Mouse (Mus musculus): ENCODE data around the gene Cdh12. TPM values are rescaled to one million over a fixed set of nuclear protein-coding genes. Genes with fewer than 3 reads are reported as not detected.

Gene Cdh12
- polyA plus RNA-seq, 1 experiment from 2014 or later = 0.78 TPM

DNA sequence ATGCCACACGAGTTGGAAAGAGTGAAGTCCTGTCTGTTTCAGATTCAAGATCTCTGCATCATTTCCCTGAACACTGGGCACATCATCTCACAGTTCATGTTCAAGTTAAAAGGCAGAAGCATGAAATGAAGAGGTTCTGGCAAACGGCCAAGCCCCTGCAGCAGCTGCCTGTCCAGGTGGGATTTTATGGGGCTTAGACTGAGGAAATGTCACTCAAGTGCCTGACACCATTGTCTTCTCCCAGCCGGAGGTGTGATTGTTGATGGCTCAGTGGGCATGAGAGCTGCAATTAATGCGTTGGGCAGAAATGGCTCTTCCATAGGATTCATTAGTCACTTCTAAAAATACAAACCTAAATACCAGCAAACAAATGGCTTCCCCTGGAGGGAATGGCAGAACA, 347.9 kb downstream of the Cdh12 start:
- DNase-seq (ENCODE audit: low spot score) = no peak
- Histone ChIP-seq H3K27me3 (ENCODE audit: insufficient read depth, poor library complexity, severe bottlenecking) (no peaks in the 10 kb centered on the region), H3K27ac (no peak overlapping the region), H3K4me3 (no peak overlapping the region), H3K4me1 (replicated peaks) (no peaks in the 10 kb centered on the region), H3K9me3 (no peaks in the 10 kb centered on the region), H3K36me3 (no peaks in the 10 kb centered on the region)
- WGBS = 50% methylated on average over 4 of the region's 4 CpGs

DNA sequence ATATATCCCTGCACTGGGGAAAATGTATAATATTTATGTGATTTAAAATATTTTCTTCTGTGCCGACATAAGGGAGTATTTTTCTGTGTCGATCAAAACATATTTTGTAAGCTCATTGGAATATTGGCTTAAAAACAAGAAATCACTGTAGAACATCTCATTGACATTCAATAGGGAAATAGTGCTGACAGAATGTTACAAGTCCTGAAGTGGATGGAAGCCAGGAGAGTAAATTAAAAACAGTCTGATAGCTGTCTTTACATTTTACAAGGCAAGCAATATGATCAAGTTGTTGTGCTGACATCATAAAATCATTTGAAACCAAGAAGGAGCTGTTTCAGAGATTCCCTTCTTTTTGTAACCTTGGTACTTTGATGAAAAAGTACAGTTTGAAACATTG, 349.5 kb downstream of the Cdh12 start:
- H3K4me1 ChIP-seq (replicated peaks) = no peaks in the 10 kb centered on the region
- no peak overlapping the region for H3K4me3 ChIP-seq
- no peaks in the 10 kb centered on the region for H3K9me3 ChIP-seq
- H3K27me3 ChIP-seq (ENCODE audit: insufficient read depth, poor library complexity, severe bottlenecking) = no peaks in the 10 kb centered on the region
- DNase-seq (ENCODE audit: low spot score) = no peak
- 91% methylated on average over 2 of the region's 2 CpGs for WGBS
- H3K27ac ChIP-seq = no peak overlapping the region
- no peaks in the 10 kb centered on the region for H3K36me3 ChIP-seq

DNA sequence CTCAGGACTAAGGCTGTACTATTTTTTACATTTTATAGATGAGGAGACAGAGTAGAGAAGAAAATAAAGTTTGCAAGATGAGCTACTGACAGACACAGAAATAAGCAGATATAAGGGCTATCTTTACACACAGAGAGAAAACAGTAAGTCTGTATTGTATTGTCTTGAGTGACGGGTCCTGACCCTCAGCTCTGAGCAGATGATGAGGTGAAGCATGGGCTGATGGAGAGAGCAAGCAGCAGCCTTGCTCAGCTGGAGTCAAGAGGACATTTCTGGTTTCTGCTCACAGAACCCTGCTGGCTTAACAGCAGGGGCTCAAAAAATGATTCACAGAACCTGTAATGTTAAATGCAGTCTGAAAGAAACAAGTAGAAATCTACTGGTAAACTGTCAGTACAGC, 386.8 kb downstream of the Cdh12 start:
- 52% methylated on average over 1 of the region's 1 CpGs for WGBS
- Histone ChIP-seq H3K4me3 (no peak overlapping the region), H3K4me1 (replicated peaks) (no peaks in the 10 kb centered on the region), H3K36me3 (no peaks in the 10 kb centered on the region), H3K27me3 (ENCODE audit: insufficient read depth, poor library complexity, severe bottlenecking) (no peaks in the 10 kb centered on the region), H3K9me3 (no peaks in the 10 kb centered on the region), H3K27ac (no peak overlapping the region)
- peak; percentile 3 for DNase-seq (ENCODE audit: low spot score)

DNA sequence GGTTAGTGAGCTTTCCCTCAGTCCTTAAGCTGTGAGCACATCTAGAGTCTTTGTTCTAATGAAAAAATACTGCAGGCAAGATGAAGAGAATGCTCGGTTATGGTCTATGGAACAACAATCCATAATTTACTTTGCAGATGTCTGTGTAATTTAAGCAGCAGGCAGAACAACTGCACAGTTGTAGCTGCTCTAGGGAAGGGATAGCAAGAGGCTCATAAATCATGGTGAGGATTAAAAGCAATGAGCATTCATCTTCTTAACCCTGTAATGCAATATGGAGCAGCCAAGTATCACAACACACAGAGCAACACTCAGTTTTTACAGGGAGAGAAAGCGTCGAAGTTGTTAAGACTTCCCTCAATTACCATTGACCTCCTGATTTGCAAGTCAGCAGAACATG, 387.9 kb downstream of the Cdh12 start:
- WGBS = 73% methylated on average over 3 of the region's 3 CpGs
- no peak overlapping the region for H3K4me3 ChIP-seq
- H3K27me3 ChIP-seq (ENCODE audit: insufficient read depth, poor library complexity, severe bottlenecking) = no peaks in the 10 kb centered on the region
- no peaks in the 10 kb centered on the region for H3K4me1 ChIP-seq (replicated peaks)
- H3K36me3 ChIP-seq = no peaks in the 10 kb centered on the region
- no peak for DNase-seq (ENCODE audit: low spot score)
- no peaks in the 10 kb centered on the region for H3K9me3 ChIP-seq
- no peak overlapping the region for H3K27ac ChIP-seq

DNA sequence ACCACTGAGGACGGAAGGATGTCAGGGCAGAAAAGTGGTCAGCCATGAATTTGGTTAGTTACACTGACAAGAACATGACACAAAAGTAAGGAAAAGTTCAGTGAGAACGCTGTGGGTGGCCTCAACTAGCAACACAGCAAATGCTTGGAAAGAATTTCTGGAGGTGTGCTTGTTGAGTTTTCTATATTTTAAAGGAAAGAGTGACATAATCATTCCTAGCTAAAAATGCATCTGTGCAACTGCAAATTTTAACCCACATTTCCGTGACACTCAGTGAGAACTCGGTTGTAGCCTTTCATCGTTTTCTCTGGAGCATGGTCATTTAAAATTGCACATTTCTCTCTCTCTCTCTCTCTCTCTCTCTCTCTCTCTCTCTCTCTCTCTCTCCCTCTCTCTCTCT, 392.4 kb downstream of the Cdh12 start:
- no peaks in the 10 kb centered on the region for H3K9me3 ChIP-seq
- H3K27ac ChIP-seq = no peak overlapping the region
- no peak for DNase-seq (ENCODE audit: low spot score)
- no peak overlapping the region for H3K4me3 ChIP-seq
- no peaks in the 10 kb centered on the region for H3K27me3 ChIP-seq (ENCODE audit: insufficient read depth, poor library complexity, severe bottlenecking)
- no peaks in the 10 kb centered on the region for H3K4me1 ChIP-seq (replicated peaks)
- WGBS = 94% methylated on average over 5 of the region's 5 CpGs
- no peaks in the 10 kb centered on the region for H3K36me3 ChIP-seq

DNA sequence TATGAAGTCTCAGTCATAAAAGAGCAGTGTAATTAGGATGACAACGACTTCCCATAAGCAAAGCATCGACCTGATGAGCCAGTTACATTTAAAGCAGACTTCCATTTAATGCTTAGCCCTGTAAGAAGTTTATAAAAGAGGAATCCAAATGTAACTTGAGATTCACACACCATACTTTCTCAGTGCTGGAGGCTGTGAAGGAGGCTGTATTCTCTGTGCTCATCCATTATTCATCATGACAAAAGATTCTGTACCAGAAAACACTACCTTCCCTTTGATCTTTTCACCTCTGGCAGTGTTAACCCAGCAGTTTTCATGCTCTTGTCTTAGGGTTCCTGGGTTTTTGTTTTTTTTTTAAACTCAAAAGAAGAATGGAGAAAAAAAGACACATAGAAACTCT, 414.0 kb downstream of the Cdh12 start:
- H3K4me3 ChIP-seq = no peak overlapping the region
- WGBS = 65% methylated on average over 2 of the region's 2 CpGs
- no peaks in the 10 kb centered on the region for H3K36me3 ChIP-seq
- DNase-seq (ENCODE audit: low spot score) = no peak
- no peak overlapping the region for H3K27ac ChIP-seq
- H3K27me3 ChIP-seq (ENCODE audit: insufficient read depth, poor library complexity, severe bottlenecking) = no peaks in the 10 kb centered on the region
- H3K4me1 ChIP-seq (replicated peaks) = no peaks in the 10 kb centered on the region
- no peaks in the 10 kb centered on the region for H3K9me3 ChIP-seq

DNA sequence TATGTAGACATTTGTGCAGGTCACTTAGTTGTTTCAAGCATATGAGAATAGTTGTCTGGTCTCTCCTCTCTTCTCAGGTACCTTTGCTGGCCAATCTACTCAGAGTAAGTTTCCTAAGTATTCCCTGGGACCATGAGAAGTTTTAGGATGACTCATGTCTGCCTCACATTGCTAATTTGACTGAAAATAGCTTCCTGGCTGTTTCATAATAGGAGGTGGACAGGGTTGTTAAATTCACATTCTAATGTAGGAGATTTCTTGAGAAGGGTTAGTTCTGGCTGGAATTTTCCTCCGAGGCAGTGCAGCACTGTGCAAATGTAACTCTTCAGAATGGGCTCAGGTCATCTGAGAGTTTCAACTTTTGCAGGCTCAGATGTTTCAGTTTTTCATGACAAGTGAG, 423.5 kb downstream of the Cdh12 start:
- no peak for DNase-seq (ENCODE audit: low spot score)
- WGBS = 78% methylated on average over 1 of the region's 1 CpGs
- Histone ChIP-seq H3K27me3 (ENCODE audit: insufficient read depth, poor library complexity, severe bottlenecking) (no peaks in the 10 kb centered on the region), H3K9me3 (no peaks in the 10 kb centered on the region), H3K4me1 (replicated peaks) (no peaks in the 10 kb centered on the region), H3K36me3 (no peaks in the 10 kb centered on the region), H3K27ac (no peak overlapping the region), H3K4me3 (no peak overlapping the region)

DNA sequence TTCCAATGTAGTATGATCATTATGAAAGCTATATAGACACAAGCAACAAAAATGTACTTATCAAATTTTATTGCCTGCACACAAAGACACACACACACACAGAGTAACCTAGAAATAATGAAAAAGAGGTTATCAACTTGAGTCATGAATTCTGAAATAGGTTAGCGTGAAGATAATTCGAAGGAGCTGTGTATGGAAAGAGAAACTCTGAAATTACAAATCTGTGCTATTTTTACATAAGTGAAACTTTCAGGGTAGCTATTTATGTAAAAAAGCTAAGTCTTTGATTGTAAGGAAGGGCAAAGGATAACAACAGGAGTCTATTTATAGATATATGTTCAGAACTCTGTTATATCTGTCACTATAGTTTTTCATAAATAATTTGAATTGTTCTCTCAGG, 427.9 kb downstream of the Cdh12 start:
- Histone ChIP-seq H3K4me1 (replicated peaks) (no peaks in the 10 kb centered on the region), H3K4me3 (no peak overlapping the region), H3K27me3 (ENCODE audit: insufficient read depth, poor library complexity, severe bottlenecking) (no peaks in the 10 kb centered on the region), H3K36me3 (no peaks in the 10 kb centered on the region), H3K9me3 (no peaks in the 10 kb centered on the region), H3K27ac (no peak overlapping the region)
- DNase-seq (ENCODE audit: low spot score) = no peak
- 94% methylated on average over 2 of the region's 2 CpGs for WGBS

DNA sequence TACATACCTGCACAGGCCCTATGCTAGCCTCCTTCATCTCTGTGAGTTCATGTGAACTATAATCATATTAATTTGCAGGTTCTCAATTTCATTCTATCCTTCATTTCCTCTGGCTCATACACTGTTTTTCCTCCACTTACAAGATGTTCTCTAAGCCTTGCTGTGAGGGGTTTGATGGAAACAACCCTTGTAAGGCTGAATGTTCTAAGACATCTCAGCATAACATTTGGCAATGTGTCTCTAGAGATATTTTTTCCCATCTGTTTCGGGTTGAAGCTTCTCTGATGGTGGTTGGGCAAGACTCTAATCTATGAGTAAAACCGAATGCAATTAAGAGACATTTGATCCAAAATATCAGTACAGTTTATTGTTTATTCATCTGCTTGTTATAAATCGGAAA, 444.4 kb downstream of the Cdh12 start:
- Histone ChIP-seq H3K36me3 (no peaks in the 10 kb centered on the region), H3K4me1 (replicated peaks) (no peaks in the 10 kb centered on the region), H3K27me3 (ENCODE audit: insufficient read depth, poor library complexity, severe bottlenecking) (no peaks in the 10 kb centered on the region), H3K9me3 (no peaks in the 10 kb centered on the region), H3K27ac (no peak overlapping the region), H3K4me3 (no peak overlapping the region)
- WGBS = 86% methylated on average over 3 of the region's 3 CpGs
- no peak for DNase-seq (ENCODE audit: low spot score)

DNA sequence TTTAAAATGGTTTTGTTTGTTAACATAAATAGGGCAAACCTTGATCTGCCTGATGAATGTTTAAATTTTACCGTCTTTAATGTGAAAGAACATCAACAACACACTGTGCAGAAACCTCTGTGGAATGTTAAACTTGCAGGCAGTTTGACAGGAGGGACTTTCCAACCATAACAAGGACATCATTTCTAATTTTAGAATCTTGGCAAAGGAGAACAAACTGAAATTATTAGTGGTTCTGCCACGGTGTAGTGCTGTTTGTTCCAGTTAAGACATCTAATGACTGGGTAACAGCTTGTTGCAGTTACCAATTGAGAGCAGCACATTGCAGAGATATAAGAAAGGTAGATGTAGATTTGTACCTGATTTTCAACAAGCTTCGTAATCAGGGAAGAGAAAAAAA, 453.5 kb downstream of the Cdh12 start:
- H3K36me3 ChIP-seq = no peaks in the 10 kb centered on the region
- H3K4me1 ChIP-seq (replicated peaks) = no peaks in the 10 kb centered on the region
- H3K27ac ChIP-seq = no peak overlapping the region
- DNase-seq (ENCODE audit: low spot score) = no peak
- no peaks in the 10 kb centered on the region for H3K9me3 ChIP-seq
- no peaks in the 10 kb centered on the region for H3K27me3 ChIP-seq (ENCODE audit: insufficient read depth, poor library complexity, severe bottlenecking)
- H3K4me3 ChIP-seq = no peak overlapping the region
- 84% methylated on average over 3 of the region's 3 CpGs for WGBS

DNA sequence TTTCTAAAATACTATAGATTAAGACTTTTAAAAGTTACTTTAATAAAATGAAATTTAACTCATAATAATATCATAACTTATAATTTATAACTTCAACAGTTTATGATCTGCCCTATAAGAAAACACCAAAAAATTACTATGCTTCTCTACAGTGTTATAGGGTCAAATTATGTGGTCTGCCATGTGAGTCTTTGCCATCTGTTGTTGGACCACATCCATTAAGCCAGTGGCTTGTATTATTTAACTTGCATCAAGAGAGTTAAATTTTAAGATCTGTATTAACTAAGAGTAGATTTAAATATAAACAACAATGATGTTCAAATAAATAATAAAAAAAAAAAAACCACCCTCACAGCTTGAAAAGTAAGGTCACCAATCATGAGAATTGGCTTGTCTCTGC, 479.2 kb downstream of the Cdh12 start:
- no peaks in the 10 kb centered on the region for H3K4me1 ChIP-seq (replicated peaks)
- H3K9me3 ChIP-seq = no peaks in the 10 kb centered on the region
- no peaks in the 10 kb centered on the region for H3K36me3 ChIP-seq
- H3K27ac ChIP-seq = no peak overlapping the region
- H3K4me3 ChIP-seq = no peak overlapping the region
- no peak for DNase-seq (ENCODE audit: low spot score)
- H3K27me3 ChIP-seq (ENCODE audit: insufficient read depth, poor library complexity, severe bottlenecking) = no peaks in the 10 kb centered on the region

DNA sequence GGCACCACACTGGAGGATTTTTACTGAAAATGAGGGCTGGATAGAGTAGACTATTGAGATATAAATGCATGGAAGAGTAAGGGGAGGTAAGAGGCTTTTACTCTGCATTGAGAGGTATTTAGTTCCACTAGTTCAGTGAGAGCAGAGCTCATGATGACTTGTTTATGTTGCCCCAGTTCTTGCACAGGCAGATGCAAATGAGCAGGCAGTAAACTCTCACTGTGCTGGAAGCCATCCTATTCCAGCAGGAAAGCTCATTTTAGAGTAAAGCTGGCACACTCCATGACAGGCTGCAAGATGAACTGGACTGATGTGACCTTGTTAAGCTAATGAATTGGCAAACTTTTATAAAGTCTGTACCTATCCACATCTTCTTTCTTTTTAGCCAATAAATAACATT, 494.9 kb downstream of the Cdh12 start:
- no peak overlapping the region for H3K4me3 ChIP-seq
- no peaks in the 10 kb centered on the region for H3K9me3 ChIP-seq
- no peak overlapping the region for H3K27ac ChIP-seq
- H3K4me1 ChIP-seq (replicated peaks) = no peaks in the 10 kb centered on the region
- DNase-seq (ENCODE audit: low spot score) = no peak
- no peaks in the 10 kb centered on the region for H3K27me3 ChIP-seq (ENCODE audit: insufficient read depth, poor library complexity, severe bottlenecking)
- no peaks in the 10 kb centered on the region for H3K36me3 ChIP-seq

DNA sequence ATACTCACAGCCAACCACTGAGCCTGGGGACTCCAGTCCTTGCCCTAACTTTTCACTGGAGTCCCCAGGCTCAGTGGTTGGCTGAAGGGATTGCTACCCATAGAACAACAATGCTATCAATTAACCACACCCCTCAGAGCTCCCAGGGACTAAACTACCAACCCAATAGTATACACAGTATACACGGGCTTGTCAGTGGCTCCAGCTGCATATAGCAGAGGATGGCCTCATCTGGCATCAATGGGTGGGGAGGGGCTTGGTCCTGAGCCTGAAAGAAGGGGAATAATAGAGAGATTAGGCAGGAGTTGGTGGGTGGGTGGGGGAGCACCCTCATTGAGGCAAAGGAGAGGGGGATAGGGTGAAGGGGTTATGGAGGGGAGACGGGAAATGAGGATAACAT, 518.4 kb downstream of the Cdh12 start:
- no peaks in the 10 kb centered on the region for H3K9me3 ChIP-seq
- 64% methylated on average over 2 of the region's 2 CpGs for WGBS
- DNase-seq (ENCODE audit: low spot score) = no peak

DNA sequence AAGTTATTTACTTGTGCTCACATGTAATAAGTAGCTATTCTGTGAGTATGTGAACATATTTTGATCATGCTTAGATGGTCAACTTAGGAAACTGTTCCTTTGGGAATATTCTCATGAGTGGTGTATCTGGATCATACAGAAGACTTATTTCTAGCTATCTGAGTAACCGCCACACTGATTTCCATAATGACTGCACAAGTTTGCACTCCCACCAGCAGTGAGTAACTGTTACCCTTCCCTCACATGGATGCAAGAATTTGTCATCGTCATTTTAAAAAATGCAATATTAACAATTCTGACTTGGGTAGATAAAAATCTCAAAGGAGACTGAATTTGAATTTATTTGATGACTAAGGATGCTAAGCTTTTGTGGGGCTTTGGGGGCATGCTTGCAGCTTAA, 522.0 kb downstream of the Cdh12 start:
- Histone ChIP-seq H3K27ac (no peak overlapping the region), H3K4me3 (no peak overlapping the region), H3K4me1 (replicated peaks) (no peaks in the 10 kb centered on the region), H3K27me3 (ENCODE audit: insufficient read depth, poor library complexity, severe bottlenecking) (no peaks in the 10 kb centered on the region), H3K9me3 (no peaks in the 10 kb centered on the region), H3K36me3 (no peaks in the 10 kb centered on the region)
- 96% methylated on average over 2 of the region's 2 CpGs for WGBS
- no peak for DNase-seq (ENCODE audit: low spot score)

More for the DNA sequence above, 518.4 kb downstream of the Cdh12 start:
- Histone ChIP-seq H3K27ac (no peak overlapping the region), H3K36me3 (no peaks in the 10 kb centered on the region), H3K27me3 (ENCODE audit: insufficient read depth, poor library complexity, severe bottlenecking) (no peaks in the 10 kb centered on the region), H3K4me3 (no peak overlapping the region), H3K4me1 (replicated peaks) (no peaks in the 10 kb centered on the region)
